In genomic region chr1:182309403-182309802, GRCm38 (mm10) we compare ENCODE assay signal across 23 mouse cellular contexts.
"Had no signal": no experiment of that assay in that cellular context is flagged by ENCODE, and none has a peak within 500 bp of the region (broad histone marks: within the 10 kb centered on the region; RNA-seq: fewer than 3 reads in every experiment).

No protein-coding gene starts in this region.

- H3K4me3 ChIP-seq: liver, embryonic 13.5 days; liver, embryonic 15.5 days; lung, embryonic 15.5 days; midbrain, embryonic 12.5 days; myocyte; neural tube, embryonic 13.5 days; neural tube, embryonic 15.5 days; stomach, embryonic 15.5 days had no signal

- H3K4me2 ChIP-seq: liver, embryonic 13.5 days; liver, embryonic 15.5 days; lung, embryonic 15.5 days; midbrain, embryonic 12.5 days; neural tube, embryonic 13.5 days; neural tube, embryonic 15.5 days; stomach, embryonic 15.5 days had no signal

- H3K27me3 ChIP-seq: liver, embryonic 13.5 days; liver, embryonic 15.5 days; lung, embryonic 15.5 days; midbrain, embryonic 12.5 days; neural tube, embryonic 13.5 days; neural tube, embryonic 15.5 days; stomach, embryonic 15.5 days had no signal

- DNase-seq: liver, embryonic 13.5 days; liver, postnatal 0 days; lung, adult 2 months; lung, postnatal 14 days; lung, postnatal 36 days; midbrain, embryonic 14.5 days; retina, postnatal 1 day; right cerebral cortex, adult 18-20 months; right cerebral cortex, postnatal 25 days; thymus, adult 2 months; thymus, postnatal 25 days; thymus, postnatal 4 days had no signal

- H3K9ac ChIP-seq: liver, embryonic 13.5 days; liver, embryonic 15.5 days; liver, postnatal 0 days; lung, embryonic 15.5 days; midbrain, embryonic 12.5 days; neural tube, embryonic 13.5 days; neural tube, embryonic 15.5 days; stomach, embryonic 15.5 days had no signal

- H3K27ac ChIP-seq: liver, embryonic 13.5 days; liver, embryonic 15.5 days; lung, embryonic 15.5 days; macrophage; midbrain, embryonic 12.5 days; neural tube, embryonic 13.5 days; neural tube, embryonic 15.5 days; stomach, embryonic 15.5 days; stomach, postnatal 0 days had no signal

- H3K9me3 ChIP-seq: liver, embryonic 13.5 days; liver, embryonic 15.5 days; lung, embryonic 15.5 days; midbrain, embryonic 12.5 days; neural tube, embryonic 15.5 days; stomach, embryonic 15.5 days had no signal

- H3K4me1 ChIP-seq: liver, embryonic 13.5 days; liver, embryonic 15.5 days; lung, embryonic 15.5 days; midbrain, embryonic 12.5 days; neural tube, embryonic 13.5 days; neural tube, embryonic 15.5 days; stomach, embryonic 15.5 days had no signal

- ATAC-seq: liver, postnatal 0 days; lung, postnatal 0 days; midbrain, embryonic 16.5 days had no signal
